Mouse (Mus musculus): Measurements from ENCODE around the gene Hist1h2ad. TPM values are rescaled to one million over a fixed set of nuclear protein-coding genes. Genes with fewer than 3 reads are reported as not detected.
A peak's percentile ranks its signal among the peaks of the same experiment; 100 is the strongest.
"Not testable (repeated sequence)": the region's sequence is repeated elsewhere in the genome, so short reads cannot be mapped to it uniquely, and the experiment has no call there.

The Hist1h2ad gene
- polyA plus RNA-seq, 1 experiment from 2014 or later = 4.3 TPM

- Histone ChIP-seq H3K4me3 (replicated peaks) (peak overlapping the region; percentile 66), H3K9me3 (replicated peaks) (no peaks in the 10 kb centered on the region), H3K36me3 (no peaks in the 10 kb centered on the region), H3K4me2 (peak overlapping the region; percentile 83), H3K27ac (peak overlapping the region; percentile 100), H3K9ac (peak overlapping the region; percentile 92), H3K4me1 (replicated peaks) (peaks cover 51% of the 10 kb centered on the region), H3K27me3 (no peaks in the 10 kb centered on the region)
- WGBS (ENCODE audit: insufficient replicate concordance) = under 1% methylated on average over 54 of the region's 54 CpGs
- ATAC-seq (ENCODE audit: low read depth) (peak; percentile 74), DNase-seq (peak; percentile 90)
Observed at GRCm38 (mm10) chr13:23554925-23555838, 19.0 kb upstream of the Hist1h2ad start.

GRCm38 (mm10) chr13:23555839-23556416 lies 18.3 kb upstream of the Hist1h2ad start:
- Histone ChIP-seq H3K9me3 (replicated peaks) (no peaks in the 10 kb centered on the region), H3K4me1 (replicated peaks) (peaks cover 52% of the 10 kb centered on the region), H3K4me3 (replicated peaks) (peak overlapping the region; percentile 66), H3K4me2 (peak overlapping the region; percentile 83), H3K27me3 (no peaks in the 10 kb centered on the region), H3K27ac (peak overlapping the region; percentile 100), H3K9ac (peak overlapping the region; percentile 92), H3K36me3 (no peaks in the 10 kb centered on the region)
- ATAC-seq (ENCODE audit: low read depth) = peak; percentile 54
- under 1% methylated on average over 18 of the region's 18 CpGs for WGBS (ENCODE audit: insufficient replicate concordance)
- peak; percentile 80 for DNase-seq

- 56% methylated on average over 3 of the region's 3 CpGs for WGBS (ENCODE audit: insufficient replicate concordance)
- Histone ChIP-seq H3K4me3 (replicated peaks) (peak overlapping the region; percentile 66), H3K9me3 (replicated peaks) (no peaks in the 10 kb centered on the region), H3K27ac (peak overlapping the region; percentile 100), H3K4me2 (peak overlapping the region; percentile 83), H3K4me1 (replicated peaks) (peaks cover 50% of the 10 kb centered on the region), H3K9ac (peak overlapping the region; percentile 92), H3K36me3 (no peaks in the 10 kb centered on the region), H3K27me3 (no peaks in the 10 kb centered on the region)
- no peak for DNase-seq
- ATAC-seq (ENCODE audit: low read depth) = no peak
Observed at GRCm38 (mm10) chr13:23556906-23557305, 17.3 kb upstream of the Hist1h2ad start.

- not testable (repeated sequence) for H3K9me3 ChIP-seq (replicated peaks); H3K36me3 ChIP-seq; DNase-seq; H3K27me3 ChIP-seq; ATAC-seq (ENCODE audit: low read depth)
- WGBS (ENCODE audit: insufficient replicate concordance) = 26% methylated on average over 2 of the region's 2 CpGs
- peak overlapping the region; percentile 37 for H3K4me3 ChIP-seq (replicated peaks)
- H3K4me2 ChIP-seq = peak overlapping the region; percentile 64
- H3K4me1 ChIP-seq (replicated peaks) = peaks cover 53% of the 10 kb centered on the region
- peak overlapping the region; percentile 73 for H3K9ac ChIP-seq
- peak overlapping the region; percentile 90 for H3K27ac ChIP-seq
Observed at GRCm38 (mm10) chr13:23560699-23561098, 13.5 kb upstream of the Hist1h2ad start.

- Histone ChIP-seq H3K9ac (peak overlapping the region; percentile 73), H3K27ac (peak overlapping the region; percentile 98), H3K4me2 (peak overlapping the region; percentile 73), H3K4me3 (replicated peaks) (peak overlapping the region; percentile 55), H3K4me1 (replicated peaks) (peaks cover 50% of the 10 kb centered on the region)
- DNase-seq; H3K36me3 ChIP-seq; H3K9me3 ChIP-seq (replicated peaks); ATAC-seq (ENCODE audit: low read depth); H3K27me3 ChIP-seq: not testable (repeated sequence)
- WGBS (ENCODE audit: insufficient replicate concordance) = 3% methylated on average over 2 of the region's 5 CpGs
Observed at GRCm38 (mm10) chr13:23561531-23561882, 12.7 kb upstream of the Hist1h2ad start.

GRCm38 (mm10) chr13:23561883-23562659 lies 12.1 kb upstream of the Hist1h2ad start, which contains the start of gene Hist1h3e:
Gene Hist1h3e (minus strand): TSS chr13:23562369.
- ATAC-seq (ENCODE audit: low read depth) = peak; percentile 91
- H3K27me3 ChIP-seq; H3K36me3 ChIP-seq; H3K9me3 ChIP-seq (replicated peaks): not testable (repeated sequence)
- peak within 1 kb of the TSS; percentile 55 for H3K4me3 ChIP-seq (replicated peaks)
- WGBS (ENCODE audit: insufficient replicate concordance) = under 1% methylated on average over 56 of the region's 67 CpGs
- peak; percentile 92 for DNase-seq
- peak within 1 kb of the TSS; percentile 74 for H3K9ac ChIP-seq
- peak within 1 kb of the TSS; percentile 98 for H3K27ac ChIP-seq
- H3K4me2 ChIP-seq = peak within 1 kb of the TSS; percentile 73
- H3K4me1 ChIP-seq (replicated peaks) = peaks cover 49% of the 10 kb centered on the region

GRCm38 (mm10) chr13:23562699-23563462 lies 11.3 kb upstream of the Hist1h2ad start:
- peaks cover 51% of the 10 kb centered on the region for H3K4me1 ChIP-seq (replicated peaks)

GRCm38 (mm10) chr13:23564482-23564881 lies 9.7 kb upstream of the Hist1h2ad start:
- 88% methylated on average over 2 of the region's 2 CpGs for whole genome bisulfite sequencing (ENCODE audit: insufficient replicate concordance)
- H3K27ac ChIP-seq = peak overlapping the region; percentile 98
- H3K36me3 ChIP-seq = no peaks in the 10 kb centered on the region
- no peaks in the 10 kb centered on the region for H3K9me3 ChIP-seq (replicated peaks)
- H3K27me3 ChIP-seq = no peaks in the 10 kb centered on the region
- DNase-seq (no peak), ATAC-seq (ENCODE audit: low read depth) (no peak)
- H3K4me1 ChIP-seq (replicated peaks) = peaks cover 49% of the 10 kb centered on the region
- no peak overlapping the region for H3K4me3 ChIP-seq (replicated peaks)
- H3K9ac ChIP-seq = no peak overlapping the region
- no peak overlapping the region for H3K4me2 ChIP-seq

More at GRCm38 (mm10) chr13:23562699-23563462, 11.3 kb upstream of the Hist1h2ad start:
- Histone ChIP-seq H3K36me3 (no peaks in the 10 kb centered on the region), H3K4me2 (peak overlapping the region; percentile 73), H3K4me3 (replicated peaks) (peak overlapping the region; percentile 55), H3K9ac (peak overlapping the region; percentile 74), H3K27ac (peak overlapping the region; percentile 98), H3K9me3 (replicated peaks) (no peaks in the 10 kb centered on the region), H3K27me3 (no peaks in the 10 kb centered on the region)
- DNase-seq = no peak
- WGBS (ENCODE audit: insufficient replicate concordance) = 2% methylated on average over 18 of the region's 18 CpGs
- no peak for ATAC-seq (ENCODE audit: low read depth)

GRCm38 (mm10) chr13:23570261-23571021 lies 3.7 kb upstream of the Hist1h2ad start:
- H3K27me3 ChIP-seq; H3K36me3 ChIP-seq; ATAC-seq (ENCODE audit: low read depth); DNase-seq; H3K9me3 ChIP-seq (replicated peaks): not testable (repeated sequence)
- Histone ChIP-seq H3K4me1 (replicated peaks) (peaks cover 36% of the 10 kb centered on the region), H3K4me2 (peak overlapping the region; percentile 70), H3K27ac (peak overlapping the region; percentile 96), H3K4me3 (replicated peaks) (peak overlapping the region; percentile 55), H3K9ac (peak overlapping the region; percentile 80)
- WGBS (ENCODE audit: insufficient replicate concordance) = under 1% methylated on average over 26 of the region's 41 CpGs

- ATAC-seq (ENCODE audit: low read depth) (peak; percentile 78), DNase-seq (peak; percentile 88)
- Histone ChIP-seq H3K27ac (peak within 1 kb of the TSS; percentile 96), H3K9ac (peak within 1 kb of the TSS; percentile 92), H3K4me1 (replicated peaks) (peaks cover 33% of the 10 kb centered on the region), H3K27me3 (no peaks in the 10 kb centered on the region), H3K36me3 (no peaks in the 10 kb centered on the region), H3K9me3 (replicated peaks) (no peaks in the 10 kb centered on the region), H3K4me3 (replicated peaks) (peak within 1 kb of the TSS; percentile 64), H3K4me2 (peak within 1 kb of the TSS; percentile 81)
- under 1% methylated on average over 18 of the region's 18 CpGs for WGBS (ENCODE audit: insufficient replicate concordance)
Observed at GRCm38 (mm10) chr13:23571022-23571503, 3.1 kb upstream of the Hist1h2ad start, which contains the start of the genes Hist1h2ae and Hist1h2bg. Gene Hist1h2ae (minus strand): TSS chr13:23571220. Gene Hist1h2bg (plus strand): TSS chr13:23571396.
